Mouse (Mus musculus) G1E (cell line): ENCODE data around the gene Stab2.

Source experiments
- CTCF ChIP-seq: IDR thresholded peaks from 2 replicates; pipeline ENCODE4 v1.5.1; 2012; ENCODE audit warnings: low read depth, low read length, inconsistent platforms, mixed read lengths
- GATA1 ChIP-seq: IDR thresholded peaks from 2 replicates; pipeline ENCODE4 v1.6.1; 2012; ENCODE audit warnings: borderline replicate concordance, low read length, inconsistent platforms, mixed read lengths
- POLR2AphosphoS5 ChIP-seq: IDR thresholded peaks from 2 replicates; pipeline ENCODE4 v1.6.1; 2012; ENCODE audit warnings: low read depth, low read length, inconsistent platforms; ENCODE audit not compliant: insufficient replicate concordance
- TAL1 ChIP-seq: conservative IDR thresholded peaks from 2 replicates; pipeline ENCODE4 v1.6.1; 2012; ENCODE audit warnings: low read depth, low read length, inconsistent platforms, mixed read lengths

DNA sequence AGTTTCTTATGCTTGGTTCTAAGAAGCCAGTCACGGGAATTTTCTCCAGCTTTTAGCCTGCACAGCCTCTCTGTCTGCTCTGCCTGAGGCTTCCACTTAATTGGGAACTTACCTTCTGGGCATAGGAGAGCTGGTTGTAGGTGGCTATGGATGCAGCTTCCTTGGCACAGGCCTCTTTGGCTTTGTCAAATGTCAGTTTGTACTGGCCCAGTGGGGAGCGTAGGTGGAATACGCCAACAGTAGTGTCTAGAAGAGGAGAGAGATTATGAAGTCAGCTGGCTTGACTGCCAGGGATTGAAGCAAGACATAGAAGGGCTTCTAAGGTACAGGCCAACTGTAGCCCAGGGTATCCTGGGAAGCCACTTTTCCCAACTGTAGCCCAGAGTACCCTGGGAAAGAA, 154.4 kb downstream of the Stab2 start:
- no peak for TF ChIP-seq CTCF
- no peak for TF ChIP-seq GATA1
- no peak for TF ChIP-seq TAL1
- no peak for TF ChIP-seq POLR2AphosphoS5
